Mouse (Mus musculus) thymus, postnatal 4 days (tissue): Measurements from ENCODE around the gene Slc2a2.

ENCODE experiments used
- DNase-seq: peaks from one replicate; pipeline ENCODE4 v3.0.0; 2021

Gene Slc2a2

GRCm38 (mm10) chr3:28697797-28698196 is at the start of gene Slc2a2:
Gene Slc2a2, plus strand, starts transcription at chr3:28697903.
- no peak for DNase-seq

DNA sequence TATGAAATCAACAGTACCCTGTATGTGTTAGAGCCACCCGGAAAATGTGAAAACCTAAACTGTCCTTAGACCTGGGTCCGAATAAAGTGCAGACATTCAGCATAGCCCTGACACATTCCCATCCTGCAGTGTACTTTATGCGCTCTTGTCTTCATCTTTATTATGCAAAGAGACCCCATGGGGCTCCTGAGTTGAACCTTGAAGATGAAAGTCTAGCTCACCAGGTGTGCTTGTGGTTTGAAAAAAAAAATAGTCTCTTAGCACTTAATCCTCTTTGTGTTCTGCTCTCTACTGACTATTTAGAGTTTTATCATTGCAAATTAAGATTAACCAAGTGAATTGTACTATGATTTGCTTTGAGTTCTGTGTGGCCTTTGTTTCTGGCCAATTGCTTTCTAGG is 45.1 kb upstream of the Slc2a2 start:
- DNase-seq, result no peak

GRCm38 (mm10) chr3:28653043-28653442 is 44.7 kb upstream of the Slc2a2 start:
- no peak for DNase-seq

- peak; percentile 14 for DNase-seq
These were observed 43.0 kb upstream of the Slc2a2 start for GRCm38 (mm10) chr3:28654740-28655139.

- DNase-seq, result no peak
These were observed 39.4 kb upstream of the Slc2a2 start for GRCm38 (mm10) chr3:28658349-28658748.

- DNase-seq, result no peak
These were observed 16.9 kb upstream of the Slc2a2 start for GRCm38 (mm10) chr3:28680851-28681250.

GRCm38 (mm10) chr3:28681866-28682265 is 15.8 kb upstream of the Slc2a2 start:
- DNase-seq, result no peak

DNA sequence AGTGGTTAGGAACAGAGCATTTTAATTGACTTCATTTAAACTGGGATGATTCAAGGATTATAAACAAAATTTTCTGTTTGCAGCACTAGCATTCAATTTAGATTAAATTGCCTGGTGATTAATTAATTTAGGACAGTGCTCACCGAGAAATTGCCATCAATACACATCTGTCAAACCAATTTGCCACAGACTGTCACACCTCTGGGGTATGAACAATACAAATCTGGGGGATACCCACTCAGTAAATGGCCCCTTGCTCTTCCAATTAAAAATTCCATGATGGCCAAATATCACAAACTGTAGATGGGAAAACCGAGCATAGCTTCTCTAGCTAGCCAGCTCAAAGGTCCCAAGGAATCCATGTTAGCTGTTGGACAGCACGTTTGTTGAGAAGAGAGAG is 15.3 kb upstream of the Slc2a2 start:
- no peak for DNase-seq

GRCm38 (mm10) chr3:28685510-28685909 is 12.2 kb upstream of the Slc2a2 start:
- DNase-seq, result no peak

GRCm38 (mm10) chr3:28694811-28695210 is 2.9 kb upstream of the Slc2a2 start:
- DNase-seq, result no peak

DNA sequence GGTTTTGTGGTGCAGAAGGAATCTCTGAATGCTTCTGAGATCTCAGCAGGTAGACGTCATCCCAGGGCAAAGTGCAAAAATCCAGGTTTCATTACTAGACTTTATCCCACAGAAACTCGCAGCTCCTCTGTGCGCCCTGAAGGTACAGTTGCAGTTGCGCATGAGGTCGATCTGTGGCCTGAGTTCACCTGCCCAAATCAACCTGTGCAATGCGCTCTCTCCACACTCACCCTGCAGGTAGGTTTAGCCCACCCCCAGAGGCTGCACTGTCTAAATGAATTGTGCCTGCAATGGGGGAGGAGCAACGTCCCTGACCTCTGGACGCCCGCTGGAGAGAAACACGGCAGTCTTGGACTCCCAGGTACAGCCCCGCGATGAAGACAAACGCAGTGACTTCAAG is 2.1 kb upstream of the Slc2a2 start:
- DNase-seq, result no peak

DNA sequence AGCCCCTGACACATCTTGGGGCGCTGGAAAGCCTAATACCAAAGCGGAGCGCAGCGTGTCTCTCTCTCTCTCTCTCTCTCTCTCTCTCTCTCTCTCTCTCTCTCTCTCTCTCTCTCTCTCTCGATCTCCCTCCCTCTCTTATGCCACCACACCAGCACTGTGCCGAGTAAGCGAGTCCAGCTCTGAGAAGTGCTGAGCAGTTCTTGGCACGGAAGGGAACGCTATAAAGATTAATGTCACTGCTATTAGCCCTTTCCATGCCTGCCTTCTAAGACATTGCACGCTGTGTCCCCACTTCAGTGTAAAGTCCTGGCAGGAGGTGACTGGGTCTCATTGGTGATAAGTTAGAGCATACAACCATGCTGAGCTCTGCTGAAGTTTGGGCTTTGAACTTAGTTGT is 1.5 kb upstream of the Slc2a2 start:
- DNase-seq, result no peak

- no peak for DNase-seq
These were observed 1.9 kb downstream of the Slc2a2 start for GRCm38 (mm10) chr3:28699601-28700000.

GRCm38 (mm10) chr3:28705522-28706137 is 7.9 kb downstream of the Slc2a2 start:
- peak; percentile 13 for DNase-seq

DNA sequence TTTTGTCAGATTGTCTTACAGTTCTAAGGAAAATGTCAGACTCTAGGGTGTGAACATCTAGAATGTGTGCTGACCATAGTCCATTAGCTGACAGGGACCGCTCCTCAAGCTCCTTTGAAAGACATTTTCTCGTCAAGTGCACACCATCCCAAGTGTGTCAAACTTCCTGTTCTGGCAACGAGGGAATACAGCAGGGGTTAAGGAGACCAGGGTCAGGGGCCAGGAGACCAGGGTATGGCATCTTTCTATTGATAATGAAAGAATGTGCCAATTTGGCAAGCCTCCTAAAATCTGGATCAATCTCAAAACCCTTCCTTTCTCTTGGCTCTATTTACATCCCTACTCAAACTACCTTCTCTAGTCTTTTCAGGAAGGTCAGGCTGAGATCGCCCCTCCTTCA is 9.0 kb downstream of the Slc2a2 start:
- DNase-seq, result no peak

- DNase-seq, result no peak
These were observed 12.0 kb downstream of the Slc2a2 start for GRCm38 (mm10) chr3:28709740-28710139.

DNA sequence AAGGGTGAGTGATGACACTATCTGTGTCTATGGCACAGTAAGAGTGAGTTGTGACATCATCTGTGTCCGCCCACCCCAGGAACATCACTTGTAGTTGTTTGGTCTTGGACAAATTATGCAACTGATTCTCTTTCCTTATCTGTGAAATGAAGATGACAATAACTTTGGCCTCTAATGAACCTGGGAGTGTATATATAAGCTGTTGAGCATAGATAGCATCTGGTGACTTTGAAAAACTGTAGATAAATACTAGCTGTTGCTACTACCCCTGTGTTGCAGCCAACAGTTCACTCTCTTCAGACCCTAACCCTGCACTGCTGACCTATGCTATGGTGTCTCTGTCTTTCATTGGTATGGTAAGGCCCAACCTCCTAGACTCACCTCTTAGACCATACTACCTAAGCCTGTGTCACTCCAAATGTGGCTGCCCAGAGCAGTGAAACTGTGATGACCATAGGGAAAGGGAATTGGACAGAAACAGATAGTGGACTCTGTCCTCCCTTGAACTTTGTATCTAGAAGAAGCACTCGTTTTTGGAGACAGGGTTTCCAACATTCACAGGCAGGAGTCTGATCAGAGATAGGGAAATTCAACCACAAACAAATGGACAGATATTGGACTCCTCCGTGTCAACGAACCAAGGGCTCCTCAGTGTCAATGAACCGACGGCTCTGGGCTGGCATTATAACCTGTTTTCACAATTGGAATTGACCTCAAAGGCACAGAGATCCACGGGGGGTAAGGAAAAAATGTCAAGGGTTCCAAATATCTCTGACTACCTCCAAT is 16.4 kb downstream of the Slc2a2 start:
- DNase-seq, result no peak

- DNase-seq, result no peak
These were observed 20.8 kb downstream of the Slc2a2 start for GRCm38 (mm10) chr3:28718521-28718920.

GRCm38 (mm10) chr3:28721218-28721617 is 23.5 kb downstream of the Slc2a2 start:
- no peak for DNase-seq

DNA sequence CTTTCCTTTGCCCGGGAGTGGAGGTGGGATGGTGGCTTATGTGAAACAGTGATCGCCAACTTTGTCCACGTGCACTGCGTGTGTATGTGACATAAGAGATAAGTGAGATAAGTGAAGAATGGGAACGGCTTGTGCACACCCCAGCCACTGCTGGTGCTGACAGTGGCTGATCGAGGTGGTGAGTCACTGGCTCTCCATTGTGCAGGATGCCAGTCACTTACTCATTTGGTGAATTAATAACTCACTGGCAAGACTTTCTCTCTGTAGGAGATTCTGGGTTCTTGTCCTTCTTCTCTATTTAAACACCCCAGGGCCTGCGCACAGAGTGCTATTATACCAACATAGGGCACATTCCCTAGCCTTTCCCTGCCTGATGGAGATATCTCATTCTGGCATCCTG is 24.1 kb downstream of the Slc2a2 start:
- no peak for DNase-seq

GRCm38 (mm10) chr3:28722531-28722930 is 24.8 kb downstream of the Slc2a2 start:
- DNase-seq, result no peak

DNA sequence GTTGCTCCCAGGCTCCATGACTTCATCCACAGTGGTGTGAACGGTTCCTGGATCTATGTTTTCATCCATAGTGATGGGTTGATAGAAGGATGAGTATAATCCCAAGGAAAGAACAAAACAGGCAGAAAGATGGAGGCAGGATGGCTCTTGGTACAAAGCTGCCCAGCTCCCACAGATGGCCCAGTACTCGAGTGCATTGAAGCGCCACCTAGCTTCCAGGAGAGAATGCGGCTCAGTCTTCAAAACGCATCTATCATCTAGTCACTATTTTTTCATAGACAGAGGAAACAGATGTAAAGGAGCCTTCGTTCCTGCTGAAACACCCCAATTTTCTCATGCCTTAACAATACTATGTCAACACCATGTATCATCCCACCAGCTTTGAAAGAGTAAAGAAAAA is 25.8 kb downstream of the Slc2a2 start:
- DNase-seq, result peak; percentile 31

DNA sequence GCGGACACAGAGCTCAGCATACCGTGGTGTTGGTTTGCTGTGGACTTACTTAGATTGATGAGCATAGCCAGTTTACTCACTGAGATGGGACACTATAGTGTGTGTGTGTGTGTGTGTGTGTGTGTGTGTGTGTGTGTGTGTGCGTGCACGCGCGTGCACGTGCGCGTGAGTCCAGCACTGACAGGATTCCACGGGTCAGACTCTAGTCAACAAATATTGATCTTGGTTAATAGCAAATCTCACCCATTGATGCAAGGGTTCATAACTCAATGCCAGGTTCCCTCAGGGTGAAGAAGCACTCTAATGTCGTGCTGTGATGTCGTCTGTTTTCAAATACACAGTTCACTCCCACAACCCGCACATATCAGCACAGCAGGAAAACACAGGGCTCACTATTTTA is 27.5 kb downstream of the Slc2a2 start:
- DNase-seq, result no peak

GRCm38 (mm10) chr3:28726356-28726755 is 28.7 kb downstream of the Slc2a2 start:
- no peak for DNase-seq

DNA sequence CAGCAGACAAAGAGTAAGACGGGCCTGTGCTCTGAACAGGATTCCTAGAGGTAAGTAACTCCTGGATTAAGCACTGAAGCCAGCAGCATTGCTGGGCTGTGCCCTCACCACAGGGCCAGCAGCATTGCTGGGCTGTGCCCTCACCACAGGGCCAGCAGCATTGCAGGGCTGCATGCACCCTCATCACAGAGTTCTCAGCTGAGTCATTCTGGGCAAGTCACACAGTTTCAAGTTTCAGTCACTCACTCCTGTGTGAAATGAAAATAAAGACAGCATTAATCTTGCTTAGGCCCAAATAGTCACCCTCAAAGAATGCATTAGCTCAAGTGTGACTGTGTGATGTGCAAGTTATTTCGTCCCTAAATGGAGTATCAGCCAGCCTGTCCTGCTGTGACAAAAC is 37.0 kb downstream of the Slc2a2 start:
- DNase-seq, result no peak
